Mouse (Mus musculus): ENCODE results near the gene Thpo.

DNA sequence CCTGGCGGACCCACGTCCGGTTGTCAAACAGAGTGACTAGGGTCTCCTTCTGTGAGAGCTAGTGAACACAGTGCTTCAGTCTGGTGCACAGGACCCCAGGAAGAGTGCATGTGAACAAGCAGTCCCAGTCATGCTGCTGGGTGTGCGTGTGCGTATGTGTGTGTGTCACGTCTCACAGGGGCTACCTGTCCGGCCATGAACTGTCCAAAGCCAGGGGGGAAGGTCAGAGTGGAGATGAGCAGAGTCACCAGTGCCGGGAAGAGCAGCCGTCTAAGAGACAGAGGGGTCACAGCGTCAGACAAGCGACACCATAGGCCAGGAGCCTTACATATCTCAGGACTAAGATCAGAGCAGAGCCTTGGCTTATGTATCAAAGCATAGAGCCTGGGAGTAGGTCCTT is 23.9 kb downstream of the Thpo start:
- TF ChIP-seq CTCF (IDR thresholded peaks at IDR 0.05; ENCODE audit: low read depth), result no peak
- TF ChIP-seq EP300 (IDR thresholded peaks at IDR 0.05; ENCODE audit: low read depth), result no peak

All from liver, postnatal 0 days (tissue).